Mouse (Mus musculus) G1E (cell line): ENCODE data around the gene Ttc26.

ENCODE experiments used
- CTCF ChIP-seq: IDR thresholded peaks from 2 replicates; pipeline ENCODE4 v1.5.1; 2012; ENCODE audit warnings: low read depth, low read length, inconsistent platforms, mixed read lengths
- POLR2AphosphoS5 ChIP-seq: IDR thresholded peaks from 2 replicates; pipeline ENCODE4 v1.6.1; 2012; ENCODE audit warnings: low read depth, low read length, inconsistent platforms; ENCODE audit not compliant: insufficient replicate concordance

DNA sequence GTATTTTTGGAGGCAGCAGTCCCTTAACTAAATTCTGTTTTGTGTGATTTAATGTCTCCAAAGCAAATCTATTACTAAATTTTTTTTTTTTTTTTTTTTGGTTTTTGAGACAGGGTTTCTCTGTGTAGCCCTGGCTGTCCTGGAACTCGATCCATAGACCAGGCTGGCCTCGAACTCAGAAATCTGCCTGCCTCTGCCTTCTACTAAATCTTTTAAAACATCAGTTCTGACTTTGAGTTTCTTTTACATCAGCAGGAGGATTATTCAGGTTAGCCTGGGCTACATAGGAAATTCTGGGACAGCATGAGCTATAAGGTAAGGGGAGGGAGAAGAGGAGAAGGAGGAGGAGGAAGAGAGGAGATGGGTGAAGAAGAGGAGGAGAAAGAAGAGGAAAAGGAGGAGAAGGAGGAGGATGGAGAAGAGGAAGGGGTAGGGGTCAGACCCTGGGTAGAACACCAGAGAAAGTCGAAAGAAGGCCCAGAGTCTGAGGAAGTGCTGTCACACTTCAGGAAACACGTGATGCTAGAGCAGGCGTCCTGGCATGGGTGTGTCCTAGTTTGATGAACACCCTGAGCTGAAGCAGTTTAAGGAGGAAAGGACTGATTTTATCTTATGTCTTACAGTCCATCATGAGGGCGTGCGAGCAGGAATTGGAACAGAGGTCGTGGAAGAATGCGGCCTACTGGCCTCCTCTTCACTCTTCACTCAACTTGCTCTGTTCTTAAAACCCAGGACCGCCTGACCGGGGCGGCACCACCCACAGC, 21.4 kb upstream of the Ttc26 start:
- no peak for TF ChIP-seq CTCF
- TF ChIP-seq POLR2AphosphoS5 = no peak
